Mouse (Mus musculus) mesoderm, embryonic 11.5 days (tissue): ENCODE measurements at regions not wholly inside any gene's neighbourhood (a gene's known extent, or its start where the extent isn't known, plus 50 kb on each side); places are given as distances from the start of the nearest gene placed in this dataset.

ENCODE experiments used
- DNase-seq: peaks from one replicate; pipeline ENCODE4 v3.0.0-alpha.2; 2012; ENCODE audit warnings: low read depth, low spot score

- no peak for DNase-seq
These were observed 573.9 kb upstream of the Cblb start for GRCm38 (mm10) chr16:51457166-51457565.

- DNase-seq = peak; percentile 8
These were observed 555.3 kb upstream of the Cblb start for GRCm38 (mm10) chr16:51475690-51476089.

GRCm38 (mm10) chr16:51496096-51496495, 534.9 kb upstream of the Cblb start:
- DNase-seq = no peak

- DNase-seq = no peak
These were observed 533.2 kb upstream of the Cblb start for GRCm38 (mm10) chr16:51497777-51498176.

GRCm38 (mm10) chr16:51517079-51517478, 513.9 kb upstream of the Cblb start:
- no peak for DNase-seq

- peak; percentile 27 for DNase-seq
These were observed 510.3 kb upstream of the Cblb start for GRCm38 (mm10) chr16:51520762-51521161.

- DNase-seq = peak; percentile 56
These were observed 509.5 kb upstream of the Cblb start for GRCm38 (mm10) chr16:51521317-51522092.

- DNase-seq = no peak
These were observed 507.0 kb upstream of the Cblb start for GRCm38 (mm10) chr16:51524023-51524422.

GRCm38 (mm10) chr16:51532496-51532895, 498.5 kb upstream of the Cblb start:
- DNase-seq = no peak

- DNase-seq = no peak
These were observed 487.3 kb upstream of the Cblb start for GRCm38 (mm10) chr16:51543769-51544168.

- no peak for DNase-seq
These were observed 484.0 kb upstream of the Cblb start for GRCm38 (mm10) chr16:51547032-51547431.

GRCm38 (mm10) chr16:51562866-51563658, 468.0 kb upstream of the Cblb start:
- no peak for DNase-seq

- no peak for DNase-seq
These were observed 467.0 kb upstream of the Cblb start for GRCm38 (mm10) chr16:51564064-51564463.

- DNase-seq = no peak
These were observed 453.0 kb upstream of the Cblb start for GRCm38 (mm10) chr16:51577915-51578593.

GRCm38 (mm10) chr16:51580525-51580924, 450.5 kb upstream of the Cblb start:
- DNase-seq = no peak

GRCm38 (mm10) chr16:51589924-51590397, 441.1 kb upstream of the Cblb start:
- DNase-seq = peak; percentile 33

GRCm38 (mm10) chr16:51617579-51617978, 413.4 kb upstream of the Cblb start:
- DNase-seq = no peak

GRCm38 (mm10) chr16:51646646-51647045, 384.4 kb upstream of the Cblb start:
- DNase-seq = no peak

- no peak for DNase-seq
These were observed 380.9 kb upstream of the Cblb start for GRCm38 (mm10) chr16:51650100-51650499.

GRCm38 (mm10) chr16:51650683-51651082, 380.3 kb upstream of the Cblb start:
- no peak for DNase-seq

- no peak for DNase-seq
These were observed 369.3 kb upstream of the Cblb start for GRCm38 (mm10) chr16:51661693-51662092.

GRCm38 (mm10) chr16:51664325-51664724, 366.7 kb upstream of the Cblb start:
- peak; percentile 20 for DNase-seq
